Mouse (Mus musculus) kidney, postnatal 4 days (tissue): ENCODE measurements at regions not wholly inside any gene's neighbourhood (a gene's known extent, or its start where the extent isn't known, plus 50 kb on each side); places are given as distances from the start of the nearest gene placed in this dataset.
A peak's percentile ranks its signal among the peaks of the same experiment; 100 is the strongest.

Source experiments
- DNase-seq, 2 experiments: peaks; one replicate each; pipeline ENCODE4 v3.0.0; 2021; ENCODE audit warnings: mixed read lengths in 2 of 2

- no peak for DNase-seq
Measured at GRCm38 (mm10) chr17:79414006-79414405, 59.1 kb upstream of the Cdc42ep3 start.

GRCm38 (mm10) chr17:79417953-79418352 is 63.1 kb upstream of the Cdc42ep3 start:
- DNase-seq, result no peak

- no peak for DNase-seq
Measured at GRCm38 (mm10) chr17:79421618-79422017, 66.7 kb upstream of the Cdc42ep3 start.

- no peak for DNase-seq
Measured at GRCm38 (mm10) chr17:79439182-79439581, 84.3 kb upstream of the Cdc42ep3 start.

GRCm38 (mm10) chr17:79442507-79443115 is 87.7 kb upstream of the Cdc42ep3 start:
- DNase-seq, result peak in 1 of 2 experiments; percentile 10

GRCm38 (mm10) chr17:79447170-79447569 is 92.3 kb upstream of the Cdc42ep3 start:
- no peak for DNase-seq

- DNase-seq, result peak; percentile 44 to 67
Measured at GRCm38 (mm10) chr17:79451141-79451860, 96.4 kb upstream of the Cdc42ep3 start.

GRCm38 (mm10) chr17:79453825-79454224 is 98.9 kb upstream of the Cdc42ep3 start:
- DNase-seq, result no peak

GRCm38 (mm10) chr17:79454526-79454925 is 99.6 kb upstream of the Cdc42ep3 start:
- DNase-seq, result peak; percentile 10 to 36

GRCm38 (mm10) chr17:79455229-79455628 is 100.3 kb upstream of the Cdc42ep3 start:
- DNase-seq, result no peak

GRCm38 (mm10) chr17:79457636-79458035 is 102.7 kb upstream of the Cdc42ep3 start:
- DNase-seq, result peak; percentile 30 to 46

GRCm38 (mm10) chr17:79461681-79462091 is 106.8 kb upstream of the Cdc42ep3 start:
- no peak for DNase-seq

- no peak for DNase-seq
Measured at GRCm38 (mm10) chr17:79463074-79463694, 108.3 kb upstream of the Cdc42ep3 start.

- no peak for DNase-seq
Measured at GRCm38 (mm10) chr17:79465666-79466065, 110.8 kb upstream of the Cdc42ep3 start.

- no peak for DNase-seq
Measured at GRCm38 (mm10) chr17:79471639-79472038, 116.7 kb upstream of the Cdc42ep3 start.

GRCm38 (mm10) chr17:79472106-79472995 is 117.5 kb upstream of the Cdc42ep3 start:
- DNase-seq, result no peak

- DNase-seq, result no peak
Measured at GRCm38 (mm10) chr17:79476671-79477070, 121.8 kb upstream of the Cdc42ep3 start.

GRCm38 (mm10) chr17:79481112-79481738 is 126.3 kb upstream of the Cdc42ep3 start:
- no peak for DNase-seq

- no peak for DNase-seq
Measured at GRCm38 (mm10) chr17:79481936-79482335, 127.0 kb upstream of the Cdc42ep3 start.

- DNase-seq, result no peak
Measured at GRCm38 (mm10) chr17:79485239-79485638, 126.4 kb upstream of the Rmdn2 start.

- DNase-seq, result no peak
Measured at GRCm38 (mm10) chr17:79489306-79489705, 122.4 kb upstream of the Rmdn2 start.

GRCm38 (mm10) chr17:79497629-79498028 is 114.0 kb upstream of the Rmdn2 start:
- no peak for DNase-seq
